Mouse (Mus musculus): ENCODE results near the gene Hdac1. TPM values are rescaled to one million over a fixed set of nuclear protein-coding genes. Genes with fewer than 3 reads are reported as not detected.
A peak's percentile ranks its signal among the peaks of the same experiment; 100 is the strongest.
"Not testable (repeated sequence)": the region's sequence is repeated elsewhere in the genome, so short reads cannot be mapped to it uniquely, and the experiment has no call there.

Gene Hdac1
- polyA plus RNA-seq, 1 experiment from 2014 or later = 244 TPM

- ATAC-seq (ENCODE audit: low FRiP score, low read depth) = peak; percentile 86
- Histone ChIP-seq H3K27me3 (no peaks in the 10 kb centered on the region), H3K9me3 (no peaks in the 10 kb centered on the region), H3K4me1 (peaks cover 21% of the 10 kb centered on the region), H3K4me2 (replicated peaks) (peak overlapping the region; percentile 93), H3K27ac (peak overlapping the region; percentile 67), H3K36me3 (no peaks in the 10 kb centered on the region), H3K4me3 (peak overlapping the region; percentile 61), H3K9ac (peak overlapping the region; percentile 71)
- WGBS = 7% methylated on average over 32 of the region's 33 CpGs
These were observed 14.2 kb upstream of the Hdac1 start for GRCm38 (mm10) chr4:129556532-129557223.

- peak; percentile 64 for ATAC-seq (ENCODE audit: low FRiP score, low read depth)
- H3K9me3 ChIP-seq = no peaks in the 10 kb centered on the region
- peak overlapping the region; percentile 93 for H3K4me2 ChIP-seq (replicated peaks)
- no peaks in the 10 kb centered on the region for H3K27me3 ChIP-seq
- H3K9ac ChIP-seq = peak overlapping the region; percentile 71
- under 1% methylated on average over 24 of the region's 24 CpGs for WGBS
- no peaks in the 10 kb centered on the region for H3K36me3 ChIP-seq
- H3K4me3 ChIP-seq = peak overlapping the region; percentile 61
- peak overlapping the region; percentile 77 for H3K27ac ChIP-seq
- H3K4me1 ChIP-seq = peaks cover 21% of the 10 kb centered on the region
These were observed 13.5 kb upstream of the Hdac1 start for GRCm38 (mm10) chr4:129555862-129556531.

- Histone ChIP-seq H3K36me3 (no peaks in the 10 kb centered on the region), H3K4me2 (replicated peaks) (peak overlapping the region; percentile 93), H3K9me3 (no peaks in the 10 kb centered on the region), H3K27me3 (no peaks in the 10 kb centered on the region), H3K4me1 (peaks cover 22% of the 10 kb centered on the region), H3K9ac (peak overlapping the region; percentile 71), H3K27ac (0 out of 2 replicates have a peak overlapping the region, but pooled peaks have one; percentile 77), H3K4me3 (peak overlapping the region; percentile 61)
- no peak for ATAC-seq (ENCODE audit: low FRiP score, low read depth)
- WGBS = 4% methylated on average over 16 of the region's 16 CpGs
These were observed 12.9 kb upstream of the Hdac1 start for GRCm38 (mm10) chr4:129555421-129555861.

- not testable (repeated sequence) for H3K4me2 ChIP-seq (replicated peaks); H3K27ac ChIP-seq; H3K27me3 ChIP-seq; H3K9me3 ChIP-seq; ATAC-seq (ENCODE audit: low FRiP score, low read depth); H3K9ac ChIP-seq; H3K36me3 ChIP-seq; H3K4me3 ChIP-seq
- 86% methylated on average over 5 of the region's 6 CpGs for WGBS
- H3K4me1 ChIP-seq = peaks cover 28% of the 10 kb centered on the region
These were observed 12.0 kb upstream of the Hdac1 start for GRCm38 (mm10) chr4:129554512-129554911.

- no peak overlapping the region for H3K4me3 ChIP-seq
- H3K27ac ChIP-seq = no peak overlapping the region
- H3K9ac ChIP-seq = no peak overlapping the region
- H3K9me3 ChIP-seq = no peaks in the 10 kb centered on the region
- no peak for ATAC-seq (ENCODE audit: low FRiP score, low read depth)
- H3K27me3 ChIP-seq = no peaks in the 10 kb centered on the region
- WGBS = 23% methylated on average over 1 of the region's 1 CpGs
- peaks cover 12% of the 10 kb centered on the region for H3K4me1 ChIP-seq
- H3K36me3 ChIP-seq = peaks cover 6% of the 10 kb centered on the region; the same call in 1 of the 2 replicates
- H3K4me2 ChIP-seq (replicated peaks) = no peak overlapping the region
These were observed 7.8 kb upstream of the Hdac1 start for GRCm38 (mm10) chr4:129550295-129550694.

- no peak overlapping the region for H3K4me2 ChIP-seq (replicated peaks)
- ATAC-seq (ENCODE audit: low FRiP score, low read depth) = no peak
- H3K27me3 ChIP-seq = no peaks in the 10 kb centered on the region
- H3K9me3 ChIP-seq = no peaks in the 10 kb centered on the region
- peaks cover 7% of the 10 kb centered on the region for H3K4me1 ChIP-seq
- H3K27ac ChIP-seq = no peak overlapping the region
- 93% methylated on average over 2 of the region's 2 CpGs for WGBS
- H3K9ac ChIP-seq = no peak overlapping the region
- peaks cover 6% of the 10 kb centered on the region; the same call in 1 of the 2 replicates for H3K36me3 ChIP-seq
- no peak overlapping the region for H3K4me3 ChIP-seq
These were observed 6.8 kb upstream of the Hdac1 start for GRCm38 (mm10) chr4:129549306-129549705.

- H3K4me3 ChIP-seq; ATAC-seq (ENCODE audit: low FRiP score, low read depth); H3K36me3 ChIP-seq; H3K27me3 ChIP-seq; H3K4me1 ChIP-seq; H3K4me2 ChIP-seq (replicated peaks); H3K9ac ChIP-seq; H3K9me3 ChIP-seq; H3K27ac ChIP-seq: not testable (repeated sequence)
- 88% methylated on average over 4 of the region's 4 CpGs for WGBS
These were observed 5.1 kb upstream of the Hdac1 start for GRCm38 (mm10) chr4:129547631-129548030.

- 86% methylated on average over 4 of the region's 4 CpGs for WGBS
- H3K27me3 ChIP-seq = no peaks in the 10 kb centered on the region
- no peak overlapping the region for H3K4me2 ChIP-seq (replicated peaks)
- no peak overlapping the region for H3K27ac ChIP-seq
- H3K36me3 ChIP-seq = peaks cover 17% of the 10 kb centered on the region
- no peak overlapping the region for H3K4me3 ChIP-seq
- peaks cover 17% of the 10 kb centered on the region for H3K4me1 ChIP-seq
- no peak overlapping the region for H3K9ac ChIP-seq
- no peak for ATAC-seq (ENCODE audit: low FRiP score, low read depth)
- no peaks in the 10 kb centered on the region for H3K9me3 ChIP-seq
These were observed 1.6 kb upstream of the Hdac1 start for GRCm38 (mm10) chr4:129544106-129544505.

- no peaks in the 10 kb centered on the region for H3K27me3 ChIP-seq
- peak overlapping the region; percentile 84 for H3K4me3 ChIP-seq
- H3K36me3 ChIP-seq = peaks cover 29% of the 10 kb centered on the region
- peaks cover 17% of the 10 kb centered on the region for H3K4me1 ChIP-seq
- H3K4me2 ChIP-seq (replicated peaks) = peak overlapping the region; percentile 75
- 0 out of 2 replicates have a peak, but pooled peaks have one; percentile 4 for ATAC-seq (ENCODE audit: low FRiP score, low read depth)
- H3K27ac ChIP-seq = peak overlapping the region; percentile 73; the same call in 1 of the 2 replicates
- peak overlapping the region; percentile 92 for H3K9ac ChIP-seq
- H3K9me3 ChIP-seq = no peaks in the 10 kb centered on the region
- WGBS = under 1% methylated on average over 30 of the region's 30 CpGs
These were observed 483 bp downstream of the Hdac1 start for GRCm38 (mm10) chr4:129541868-129542591.

- ATAC-seq (ENCODE audit: low FRiP score, low read depth) = no peak
- H3K4me3 ChIP-seq = no peak overlapping the region; the same call in 1 of the 2 replicates
- 92% methylated on average over 6 of the region's 6 CpGs for WGBS
- H3K4me2 ChIP-seq (replicated peaks) = no peak overlapping the region
- H3K9me3 ChIP-seq = no peaks in the 10 kb centered on the region
- H3K27me3 ChIP-seq = no peaks in the 10 kb centered on the region
- peaks cover 45% of the 10 kb centered on the region for H3K36me3 ChIP-seq
- no peak overlapping the region for H3K9ac ChIP-seq
- H3K4me1 ChIP-seq = peaks cover 17% of the 10 kb centered on the region
- no peak overlapping the region for H3K27ac ChIP-seq
These were observed 2.5 kb downstream of the Hdac1 start for GRCm38 (mm10) chr4:129540012-129540411.

- H3K9ac ChIP-seq; H3K4me3 ChIP-seq; H3K4me1 ChIP-seq; H3K9me3 ChIP-seq; H3K4me2 ChIP-seq (replicated peaks); H3K27ac ChIP-seq; ATAC-seq (ENCODE audit: low FRiP score, low read depth); H3K27me3 ChIP-seq: not testable (repeated sequence)
- peaks cover 90% of the 10 kb centered on the region for H3K36me3 ChIP-seq
- WGBS = 92% methylated on average over 6 of the region's 6 CpGs
These were observed 13.6 kb downstream of the Hdac1 start for GRCm38 (mm10) chr4:129528901-129529300.

GRCm38 (mm10) chr4:129525889-129526288 is 16.6 kb downstream of the Hdac1 start:
- H3K9me3 ChIP-seq = no peaks in the 10 kb centered on the region

More at GRCm38 (mm10) chr4:129525889-129526288, 16.6 kb downstream of the Hdac1 start:
- no peak for ATAC-seq (ENCODE audit: low FRiP score, low read depth)
- Histone ChIP-seq H3K9ac (no peak overlapping the region), H3K4me1 (no peaks in the 10 kb centered on the region), H3K36me3 (peaks cover 94% of the 10 kb centered on the region), H3K27me3 (no peaks in the 10 kb centered on the region), H3K27ac (no peak overlapping the region), H3K4me2 (replicated peaks) (no peak overlapping the region), H3K4me3 (no peak overlapping the region)
- WGBS = 80% methylated on average over 3 of the region's 3 CpGs

Measured in limb, embryonic 13.5 days (tissue).